Mouse (Mus musculus): ENCODE measurements around the gene Tgoln1.
A peak's percentile ranks its signal among the peaks of the same experiment; 100 is the strongest.

Gene Tgoln1

DNA sequence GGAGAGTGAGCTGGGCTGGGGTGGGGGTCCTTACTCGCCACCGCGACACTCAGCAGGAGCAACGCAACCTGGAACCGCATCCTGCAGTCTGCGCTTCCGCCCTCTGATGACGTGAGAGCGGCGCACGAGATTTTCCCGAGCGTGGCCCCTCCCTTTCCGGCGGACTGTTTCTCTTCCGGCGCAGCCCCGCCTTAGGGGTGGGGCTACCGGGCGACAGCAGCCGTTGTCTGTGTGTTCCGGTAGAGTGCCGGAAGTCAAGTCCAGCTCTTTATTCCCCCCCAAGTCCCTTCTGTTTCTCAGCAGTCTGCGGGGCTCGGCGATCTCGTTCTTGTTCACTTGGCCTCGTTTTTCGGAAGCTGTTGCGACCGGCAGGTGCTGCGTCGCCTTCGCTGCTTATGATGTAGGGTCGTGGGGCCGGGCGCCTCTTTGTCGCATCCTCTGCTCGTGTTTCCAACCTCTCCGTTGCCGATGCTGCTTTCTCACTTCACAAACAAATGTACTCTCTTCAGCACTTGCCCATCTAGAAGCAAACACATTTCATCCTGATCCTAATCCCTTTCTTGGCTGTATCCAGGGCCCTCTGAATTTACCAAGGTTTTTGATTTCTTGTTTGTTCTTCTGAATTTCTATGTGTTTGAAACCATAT is at the start of gene Tgoln1:
Gene Tgoln1 (minus strand): TSS at position 358 of the 646 bp plus-strand sequence.
- DNase-seq, result peak; percentile 94

- DNase-seq, result no peak
Observed at GRCm38 (mm10) chr6:72664290-72664689, 47.5 kb upstream of the Tgoln1 start.

DNA sequence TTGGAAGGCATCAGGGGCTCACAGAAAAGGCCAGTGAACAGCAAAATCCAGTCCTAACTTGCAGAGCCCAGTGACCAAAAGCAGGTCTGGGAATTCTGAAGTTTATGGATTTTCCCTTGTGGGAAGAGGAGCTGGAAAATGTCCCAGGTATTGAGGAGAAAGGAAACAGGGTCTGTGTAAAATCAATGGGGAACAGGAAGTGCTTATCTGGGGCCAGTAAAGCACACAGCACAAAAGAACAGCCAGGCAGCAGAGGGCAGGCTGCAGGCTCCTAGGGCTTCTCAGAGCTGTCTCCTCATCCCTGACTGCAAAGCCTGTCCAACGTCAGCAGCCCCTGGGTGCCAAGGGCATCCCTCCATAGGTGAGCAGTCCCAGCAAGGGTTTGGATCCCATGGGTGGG is 46.2 kb upstream of the Tgoln1 start:
- DNase-seq, result no peak

DNA sequence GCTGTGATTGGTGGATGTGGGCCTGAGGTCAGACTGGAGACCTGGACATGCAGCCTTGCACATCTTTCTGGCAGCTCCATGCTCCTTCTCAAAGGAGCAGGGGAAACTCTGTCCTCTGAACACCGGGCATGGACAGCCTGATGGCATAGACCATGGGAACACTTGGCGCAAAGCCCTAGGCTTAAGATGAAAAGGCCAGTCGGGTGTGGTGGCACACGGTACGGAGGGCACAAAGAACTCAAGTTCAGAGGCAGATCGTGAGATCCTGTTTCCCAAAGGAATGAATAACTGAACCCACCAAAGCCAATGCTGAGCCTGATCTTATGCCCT is 43.6 kb upstream of the Tgoln1 start:
- no peak for DNase-seq

- no peak for DNase-seq
Observed at GRCm38 (mm10) chr6:72659717-72660390, 43.1 kb upstream of the Tgoln1 start.

GRCm38 (mm10) chr6:72658006-72658405 is 41.2 kb upstream of the Tgoln1 start:
- no peak for DNase-seq

DNA sequence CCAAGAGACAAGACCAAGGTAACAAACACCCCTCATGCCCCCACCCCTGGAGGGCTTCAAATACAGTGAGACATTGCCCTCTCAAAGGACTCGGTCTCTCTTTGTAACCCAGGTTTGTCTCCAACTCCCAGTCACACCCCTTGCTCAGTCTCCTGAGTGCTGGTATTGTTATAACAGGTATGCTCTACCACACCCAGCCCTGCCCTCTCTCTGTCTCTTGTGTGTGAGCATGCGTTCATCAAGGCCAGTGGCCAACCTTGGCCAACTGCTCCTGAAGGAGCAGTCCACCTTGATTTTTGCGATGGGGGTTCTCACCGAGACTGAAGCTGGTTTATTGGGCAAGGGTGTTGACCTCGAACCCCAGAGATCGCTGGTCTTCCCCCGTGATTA is 39.2 kb upstream of the Tgoln1 start:
- no peak for DNase-seq

- DNase-seq, result peak; percentile 80
Observed at GRCm38 (mm10) chr6:72655309-72656052, 38.7 kb upstream of the Tgoln1 start.

GRCm38 (mm10) chr6:72654355-72654754 is 37.6 kb upstream of the Tgoln1 start:
- no peak for DNase-seq

DNA sequence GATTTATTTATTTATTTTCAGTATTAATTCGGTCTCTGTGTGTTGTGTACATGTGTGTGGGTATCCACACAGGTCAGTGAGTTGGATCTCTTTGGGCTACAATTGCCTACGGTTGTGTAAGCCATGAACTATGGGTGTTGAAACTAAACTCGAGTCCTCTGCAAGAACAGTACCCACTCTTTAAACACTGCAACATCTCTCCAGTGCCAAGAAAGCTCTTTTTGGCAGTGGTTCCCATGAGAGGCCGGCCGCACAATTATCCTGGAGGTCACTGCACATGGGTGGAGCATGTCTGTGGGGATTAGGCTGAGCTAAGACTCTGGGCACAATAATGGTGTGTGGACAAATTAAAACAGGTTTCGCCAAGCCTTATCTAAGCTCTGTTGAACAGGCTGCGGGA is 36.6 kb upstream of the Tgoln1 start:
- peak; percentile 65 for DNase-seq

DNA sequence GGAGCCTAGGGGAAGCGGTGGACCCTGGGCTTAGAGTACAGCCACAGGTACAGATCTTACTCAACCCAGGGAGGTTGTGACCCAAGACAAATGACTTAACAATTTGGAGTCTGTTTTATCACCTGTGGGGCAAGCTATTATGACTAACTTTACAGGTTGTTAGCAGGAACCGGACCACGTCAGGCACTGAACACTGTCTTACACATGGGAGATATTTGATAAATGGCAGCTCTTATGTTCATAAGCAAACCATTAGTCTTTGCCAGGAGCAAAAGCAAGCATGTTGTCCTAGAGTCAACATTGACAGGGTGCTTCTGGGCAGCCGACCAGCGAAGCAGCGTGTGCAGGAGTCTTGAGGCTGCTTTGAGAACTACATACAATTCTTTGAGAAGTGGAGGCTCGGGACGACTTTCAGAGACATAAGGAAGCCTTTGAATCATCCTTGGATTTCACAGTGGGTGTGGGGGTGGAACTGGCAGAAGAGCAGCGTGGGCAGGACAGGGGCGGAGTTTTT is 33.6 kb upstream of the Tgoln1 start:
- no peak for DNase-seq

DNA sequence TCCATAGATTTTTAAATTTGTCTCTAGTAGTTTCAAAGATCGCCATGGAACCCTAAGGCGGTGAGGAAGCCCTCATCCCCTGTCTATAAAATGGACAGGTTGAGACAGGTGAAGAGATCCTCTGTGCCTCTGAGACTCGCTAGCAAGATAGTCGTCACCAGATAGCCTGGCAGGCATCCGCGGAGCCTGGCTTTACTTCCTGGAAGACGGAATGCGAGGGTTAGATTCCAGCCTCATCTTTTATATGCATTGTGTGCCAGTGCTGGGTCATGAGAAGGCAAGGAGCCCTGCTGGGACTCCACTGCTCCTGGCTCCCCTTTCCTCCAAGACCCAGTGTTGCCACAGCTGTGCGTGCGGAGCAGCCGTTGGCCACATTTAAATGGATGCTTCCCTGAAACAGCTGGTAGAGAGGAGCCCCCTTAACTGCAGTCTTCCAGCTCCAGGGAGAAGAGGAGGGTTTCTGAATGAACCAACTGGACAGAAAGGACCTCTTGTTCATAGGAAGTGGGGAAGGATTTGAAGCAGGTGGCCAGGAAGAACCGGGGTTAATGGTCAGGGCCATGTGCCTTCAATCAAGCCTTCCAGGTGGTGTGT is 31.3 kb upstream of the Tgoln1 start:
- DNase-seq, result no peak

DNA sequence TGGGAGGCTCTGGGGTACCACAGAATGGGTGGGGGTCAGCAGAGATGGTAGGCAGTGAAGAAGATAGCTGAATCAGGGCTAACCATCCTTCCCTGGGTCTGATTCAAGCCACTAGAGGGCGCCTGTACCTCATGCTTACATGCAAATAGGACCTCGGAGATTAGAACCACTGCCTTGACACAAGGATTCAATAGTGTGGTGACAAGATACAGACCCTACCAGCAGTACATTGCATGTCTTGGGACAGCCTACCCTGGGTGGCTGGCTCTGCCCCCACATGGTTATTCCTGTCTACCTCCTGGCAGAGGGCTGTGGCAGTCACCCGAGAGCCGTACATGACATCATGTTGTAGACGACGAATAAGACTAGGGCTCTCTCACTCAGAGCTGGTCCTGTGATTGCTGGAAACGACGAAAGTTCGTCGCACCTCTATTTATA is 30.6 kb upstream of the Tgoln1 start:
- DNase-seq, result peak; percentile 81

DNA sequence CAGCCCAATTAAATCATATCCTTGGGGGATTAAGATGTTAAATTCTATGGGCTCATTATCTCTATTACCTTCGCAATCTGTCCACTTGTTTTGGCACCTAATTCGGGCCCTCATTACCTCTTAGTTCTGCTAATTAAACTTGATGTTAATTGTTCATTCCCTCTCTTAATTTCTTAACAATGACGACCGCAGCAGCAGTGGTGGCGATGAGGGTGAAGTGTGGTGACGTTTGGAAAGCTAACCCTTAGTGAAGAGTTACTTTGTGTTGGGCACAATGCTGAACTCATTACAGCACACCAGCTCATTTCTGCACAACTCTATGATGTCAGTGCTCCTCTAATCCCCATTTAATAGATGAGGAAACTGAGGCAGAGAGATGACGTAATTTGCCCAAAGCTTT is 28.6 kb upstream of the Tgoln1 start:
- DNase-seq, result no peak

GRCm38 (mm10) chr6:72644576-72644975 is 27.8 kb upstream of the Tgoln1 start:
- DNase-seq, result no peak

DNA sequence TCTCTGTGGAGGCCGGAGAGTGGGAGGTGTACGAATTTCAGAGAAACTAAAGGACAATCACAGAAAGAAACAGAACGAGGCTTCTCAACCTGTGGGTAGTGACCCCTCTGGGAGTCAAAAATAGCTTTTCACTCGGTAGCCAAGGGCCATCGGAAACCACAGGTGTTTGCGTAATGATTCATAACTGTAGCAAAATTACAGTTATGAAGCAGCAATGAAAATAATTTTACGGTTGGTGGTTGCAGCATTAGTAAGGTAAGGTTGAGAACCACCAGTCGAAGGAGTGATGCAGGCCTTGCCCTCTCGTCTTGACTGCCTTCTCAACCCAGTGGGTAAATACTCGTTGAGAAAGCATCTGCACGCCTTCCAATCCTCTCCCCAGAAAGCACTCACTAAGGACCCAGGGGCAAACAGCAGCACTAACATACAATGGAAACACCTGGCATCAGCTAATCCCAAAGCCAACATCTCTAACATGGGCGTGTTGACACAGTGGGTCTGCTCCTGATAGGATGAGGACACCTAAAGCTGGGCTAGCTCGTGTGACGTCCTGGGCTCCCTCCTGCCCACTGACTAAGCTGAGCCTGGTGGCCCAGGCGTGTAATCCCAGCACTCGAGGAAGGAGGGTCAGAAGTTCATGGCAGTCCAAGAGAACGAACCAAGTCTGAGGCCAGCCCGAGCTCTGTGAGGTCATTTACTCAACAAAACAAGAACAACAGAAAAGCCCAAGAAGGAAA is 24.6 kb upstream of the Tgoln1 start:
- DNase-seq, result no peak

DNA sequence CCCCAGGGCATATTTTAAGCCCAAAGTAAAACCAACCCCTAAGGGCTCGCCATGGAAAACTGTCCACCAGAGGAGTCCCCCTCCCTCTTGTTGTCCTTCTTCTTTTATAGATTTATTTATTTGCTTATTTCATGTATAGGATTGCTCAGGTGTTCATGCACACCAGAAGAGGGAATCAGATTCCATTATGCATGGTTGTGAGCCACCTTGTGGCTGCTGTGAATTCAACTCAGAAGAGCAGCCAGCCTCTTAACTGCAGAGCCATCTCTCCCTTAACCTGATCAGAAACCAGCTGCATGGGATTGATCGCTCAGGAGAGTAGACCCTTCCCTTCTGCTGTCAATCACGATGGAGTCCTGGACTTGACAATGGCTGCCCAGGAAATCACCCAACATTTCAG is 20.1 kb upstream of the Tgoln1 start:
- peak; percentile 56 for DNase-seq

- peak; percentile 87 for DNase-seq
Observed at GRCm38 (mm10) chr6:72635760-72636431, 19.1 kb upstream of the Tgoln1 start.

GRCm38 (mm10) chr6:72634311-72634710 is 17.5 kb upstream of the Tgoln1 start:
- no peak for DNase-seq

DNA sequence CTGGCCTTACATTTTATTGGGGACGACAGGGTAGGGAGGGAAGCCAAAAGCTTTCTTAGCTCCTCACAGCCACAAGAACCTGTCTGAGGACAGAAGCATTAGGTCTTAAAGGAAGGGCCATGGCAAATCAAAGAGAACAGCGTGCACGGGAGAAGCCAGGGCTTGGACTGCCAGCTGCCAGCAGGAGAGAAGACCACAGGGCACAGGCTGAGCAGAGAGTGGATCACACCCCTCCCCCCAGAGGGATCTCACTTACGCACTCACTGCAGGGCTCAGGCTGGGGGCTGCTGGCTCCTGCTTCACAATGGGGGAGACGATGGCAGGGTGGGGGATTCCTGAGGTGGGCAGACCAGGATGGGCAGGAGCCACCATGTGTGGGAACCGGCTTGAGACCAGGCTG is 14.9 kb upstream of the Tgoln1 start:
- DNase-seq, result no peak

DNA sequence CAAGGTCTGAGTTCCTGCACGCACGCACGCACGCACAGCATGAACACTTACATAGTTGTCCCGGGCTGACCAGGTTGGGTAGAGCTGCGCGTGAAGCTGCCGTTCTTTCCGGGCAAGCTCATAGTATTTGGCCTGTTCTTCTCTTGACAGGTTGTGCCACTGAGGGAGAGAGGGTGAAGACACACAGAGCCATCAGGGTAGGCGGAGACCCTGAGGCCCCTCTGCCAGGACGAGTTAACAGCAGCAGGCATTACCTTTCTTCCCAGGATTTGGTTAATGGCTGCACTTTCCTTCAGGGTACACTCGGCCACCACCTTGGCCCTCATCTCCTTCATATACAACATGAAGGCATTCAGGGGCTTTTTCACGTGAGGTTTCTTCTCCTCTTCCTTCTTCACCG is 14.2 kb upstream of the Tgoln1 start:
- no peak for DNase-seq

DNA sequence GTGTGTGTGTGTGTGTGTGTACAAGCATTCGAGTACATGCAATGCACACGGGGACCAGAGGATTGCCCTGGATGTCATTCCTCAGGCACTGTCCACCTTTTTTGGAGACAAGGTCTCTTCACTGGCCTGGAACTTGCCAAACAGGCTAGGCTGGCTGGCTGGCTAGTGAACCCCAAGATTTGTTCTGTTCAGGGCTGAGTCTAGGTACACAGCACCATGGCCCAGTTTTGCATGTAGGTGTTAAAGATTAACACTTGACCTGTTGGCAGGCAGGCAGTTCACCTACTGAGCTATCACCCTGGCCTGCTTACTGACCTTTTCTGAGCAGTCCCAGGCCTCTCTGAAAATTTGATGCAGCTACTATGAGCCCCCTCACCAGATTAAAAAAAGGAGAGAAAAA is 13.6 kb upstream of the Tgoln1 start:
- DNase-seq, result peak; percentile 85
